Mouse (Mus musculus) embryonic facial prominence, embryonic 12.5 days (tissue): ENCODE results near the gene Blm. TPM values are rescaled to one million over a fixed set of nuclear protein-coding genes. Genes with fewer than 3 reads are reported as not detected.

ENCODE experiments used
- ATAC-seq: fragments of 200-750 bp; cut with Nextera tagmentation; 2 replicates; pipeline ENCODE4 v1.8.0; 2017; ENCODE audit not compliant: insufficient number of reproducible peaks, insufficient read depth, low FRiP score, low TSS enrichment
- H3K27ac ChIP-seq: fragments of 300-500 bp; sonication (generic); 2 replicates; pipeline ENCODE4 v1.5.1; 2016; ENCODE audit warnings: mild to moderate bottlenecking
- H3K27me3 ChIP-seq: fragments of 300-500 bp; sonication (generic); 2 replicates; pipeline ENCODE4 v1.6.1; 2016; ENCODE audit warnings: mild to moderate bottlenecking, moderate library complexity
- H3K36me3 ChIP-seq: fragments of 300-500 bp; sonication (generic); 2 replicates; pipeline ENCODE4 v1.6.1; 2016; ENCODE audit warnings: mild to moderate bottlenecking
- H3K4me1 ChIP-seq: fragments of 300-500 bp; sonication (generic); 2 replicates; pipeline ENCODE4 v1.6.1; 2016
- H3K4me2 ChIP-seq: fragments of 300-500 bp; sonication (generic); replicated peaks from 2 replicates; pipeline ENCODE4 v1.6.1; 2016; ENCODE audit warnings: mild to moderate bottlenecking, moderate library complexity
- H3K4me3 ChIP-seq: fragments of 300-500 bp; sonication (generic); 2 replicates; pipeline ENCODE4 v1.5.1; 2016; ENCODE audit warnings: mild to moderate bottlenecking
- H3K9ac ChIP-seq: fragments of 300-500 bp; sonication (generic); 2 replicates; pipeline ENCODE4 v1.6.1; 2016; ENCODE audit warnings: mild to moderate bottlenecking, moderate library complexity
- H3K9me3 ChIP-seq: fragments of 300-500 bp; sonication (generic); 2 replicates; pipeline ENCODE4 v1.6.1; 2016; ENCODE audit warnings: mild to moderate bottlenecking, moderate library complexity
- WGBS: fragments of 180-500 bp; shearing (Covaris S2); methylation state at CpG from one replicate; pipeline ENCODE4 v1.1.7; 2016; 5-methylcytosine and 5-hydroxymethylcytosine counted together
- polyA plus RNA-seq: library from polyadenylated mRNA; unstranded; fragments of >200 nt; fragmentation: Nextera tagmentation; extraction: Ambion mirVana; gene quantifications from 2 replicates; pipeline ENCODE4 v1.2.1, GENCODE M21; 2016

The Blm gene
- polyA plus RNA-seq: 36.2 and 37.6 TPM in 2 replicates

DNA sequence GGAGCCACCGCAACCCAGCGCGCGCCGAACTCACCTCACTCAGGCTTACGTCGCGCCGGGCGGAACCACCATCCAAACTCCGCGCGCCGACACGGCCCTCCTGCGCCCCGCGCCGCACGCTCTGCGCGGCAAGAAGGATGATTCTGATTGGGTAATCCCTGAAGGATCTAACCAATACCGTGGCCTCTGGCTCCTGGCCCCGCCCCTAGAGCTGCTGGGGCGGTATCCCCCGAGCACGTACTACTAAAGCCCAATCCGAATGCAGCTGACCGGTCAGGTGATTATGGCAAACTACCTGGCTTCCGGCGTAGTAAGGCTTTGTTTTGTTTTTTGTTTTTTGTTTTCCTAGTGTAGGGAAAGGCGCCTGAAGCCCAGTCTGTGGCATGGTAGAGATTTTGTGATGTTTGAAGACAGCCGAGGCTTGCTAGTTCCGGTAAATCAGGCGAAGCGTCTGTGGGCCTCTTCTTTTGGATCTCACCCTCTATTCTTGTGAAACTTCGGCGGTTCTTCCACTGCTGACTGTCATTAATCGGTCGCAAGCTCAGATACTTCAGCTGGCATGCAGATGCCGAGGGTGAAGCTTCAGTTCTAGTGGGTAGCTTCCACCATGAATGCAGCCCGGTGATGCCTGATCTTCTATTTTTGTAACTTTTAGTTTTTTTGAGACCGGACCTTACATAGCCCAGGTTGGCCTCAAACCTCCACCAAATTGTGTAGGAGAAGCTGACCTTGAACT, at the start of gene Blm:
Gene Blm, minus strand, starts transcription at position 111 of the 736 bp plus-strand sequence.
- Histone ChIP-seq H3K4me2 (peak within 1 kb of the TSS; percentile 95), H3K27me3 (no peaks in the 10 kb centered on the region), H3K4me1 (peaks cover 14% of the 10 kb centered on the region), H3K9ac (peak within 1 kb of the TSS; percentile 74), H3K27ac (peak within 1 kb of the TSS; percentile 75), H3K36me3 (no peaks in the 10 kb centered on the region), H3K4me3 (peak within 1 kb of the TSS; percentile 56), H3K9me3 (no peaks in the 10 kb centered on the region)
- under 1% methylated on average over 43 of the region's 43 CpGs for WGBS
- peak; percentile 99 for ATAC-seq

- Histone ChIP-seq H3K9ac (no peak overlapping the region), H3K4me2 (no peak overlapping the region), H3K36me3 (peaks cover 6% of the 10 kb centered on the region), H3K4me3 (no peak overlapping the region), H3K27ac (no peak overlapping the region), H3K27me3 (0 out of 2 replicates have a peak, but pooled peaks cover 7% of the 10 kb centered on the region), H3K9me3 (no peaks in the 10 kb centered on the region), H3K4me1 (peaks cover 18% of the 10 kb centered on the region)
- 39% methylated on average over 6 of the region's 6 CpGs for WGBS
- no peak for ATAC-seq
Observed at GRCm38 (mm10) chr7:80583981-80584380, 49.1 kb upstream of the Blm start.

GRCm38 (mm10) chr7:80582821-80583451, 48.0 kb upstream of the Blm start:
- no peaks in the 10 kb centered on the region for H3K9me3 ChIP-seq
- 0 out of 2 replicates have a peak, but pooled peaks cover 4% of the 10 kb centered on the region for H3K27me3 ChIP-seq
- no peak overlapping the region for H3K4me2 ChIP-seq
- H3K36me3 ChIP-seq: no peaks in the 10 kb centered on the region
- no peak overlapping the region for H3K4me3 ChIP-seq
- WGBS: 72% methylated on average over 20 of the region's 20 CpGs
- H3K9ac ChIP-seq: no peak overlapping the region
- no peak overlapping the region for H3K27ac ChIP-seq
- ATAC-seq: no peak
- peaks cover 17% of the 10 kb centered on the region for H3K4me1 ChIP-seq

- no peak overlapping the region for H3K9ac ChIP-seq
- H3K9me3 ChIP-seq: no peaks in the 10 kb centered on the region
- no peaks in the 10 kb centered on the region for H3K36me3 ChIP-seq
- 0 out of 2 replicates have a peak, but pooled peaks cover 3% of the 10 kb centered on the region for H3K4me1 ChIP-seq
- no peak overlapping the region for H3K27ac ChIP-seq
- 33% methylated on average over 6 of the region's 6 CpGs for WGBS
- ATAC-seq: no peak
- peaks cover 4% of the 10 kb centered on the region; the same call in 1 of the 2 replicates for H3K27me3 ChIP-seq
- no peak overlapping the region for H3K4me3 ChIP-seq
- no peak overlapping the region for H3K4me2 ChIP-seq
Observed at GRCm38 (mm10) chr7:80580368-80580767, 45.4 kb upstream of the Blm start.

DNA sequence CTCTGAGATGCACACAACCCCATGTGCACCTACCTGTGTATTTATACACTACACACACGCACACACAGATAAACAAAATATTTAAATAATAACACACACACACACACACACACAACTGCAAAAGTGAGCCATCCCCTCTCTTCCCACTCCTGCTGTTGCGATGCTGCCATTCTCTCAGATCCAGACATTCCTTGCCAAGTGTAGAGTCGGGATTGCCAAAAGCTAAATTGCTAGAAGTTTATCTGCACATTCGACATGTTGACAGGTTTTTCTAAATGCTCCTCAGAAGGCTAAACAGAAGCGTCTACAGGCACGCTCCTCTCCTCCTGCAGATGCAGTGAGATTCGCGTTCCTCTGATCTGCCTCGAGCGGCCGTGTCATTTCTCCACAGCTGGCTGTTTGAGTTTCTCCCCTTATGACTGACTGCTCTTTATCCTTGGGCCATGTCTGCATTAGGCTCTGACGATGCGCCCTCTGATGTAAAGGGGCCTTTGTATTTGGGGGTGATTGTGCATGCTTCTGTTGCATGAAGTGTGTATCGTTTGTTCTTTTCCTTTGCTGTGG, 42.6 kb upstream of the Blm start:
- Histone ChIP-seq H3K4me3 (no peak overlapping the region), H3K9ac (no peak overlapping the region), H3K27ac (no peak overlapping the region), H3K36me3 (no peaks in the 10 kb centered on the region), H3K9me3 (no peaks in the 10 kb centered on the region), H3K4me2 (no peak overlapping the region), H3K27me3 (peaks cover 4% of the 10 kb centered on the region; the same call in 1 of the 2 replicates), H3K4me1 (no peaks in the 10 kb centered on the region)
- no peak for ATAC-seq
- 40% methylated on average over 14 of the region's 14 CpGs for WGBS

DNA sequence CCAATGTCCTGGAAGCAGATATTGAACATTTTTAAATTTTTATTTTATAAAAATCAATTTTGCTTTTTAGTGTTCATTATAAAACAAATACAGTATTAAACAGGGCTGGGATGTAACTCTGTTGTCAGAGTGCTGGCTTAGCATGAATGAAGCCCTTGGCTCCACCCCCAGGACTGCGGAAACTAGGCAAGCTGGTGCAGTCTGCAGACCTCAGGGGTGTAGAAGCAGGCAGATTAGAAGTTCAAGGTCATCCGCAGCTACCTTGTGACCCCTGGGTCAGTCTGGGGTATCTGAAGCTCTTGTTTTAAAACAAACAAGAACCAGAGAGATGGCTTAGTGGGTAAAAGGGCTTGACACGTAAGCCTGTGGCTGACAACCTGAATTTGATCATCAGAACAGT, 41.7 kb upstream of the Blm start:
- no peak overlapping the region for H3K9ac ChIP-seq
- ATAC-seq: no peak

GRCm38 (mm10) chr7:80575750-80576149, 40.8 kb upstream of the Blm start:
- Histone ChIP-seq H3K9me3 (no peaks in the 10 kb centered on the region), H3K27ac (no peak overlapping the region), H3K4me2 (no peak overlapping the region), H3K4me1 (peaks cover 1% of the 10 kb centered on the region; the same call in 1 of the 2 replicates), H3K36me3 (no peaks in the 10 kb centered on the region), H3K27me3 (peaks cover 4% of the 10 kb centered on the region; the same call in 1 of the 2 replicates), H3K9ac (no peak overlapping the region), H3K4me3 (no peak overlapping the region)
- WGBS: 71% methylated on average over 9 of the region's 9 CpGs
- no peak for ATAC-seq

More for the DNA sequence above, 41.7 kb upstream of the Blm start:
- H3K9me3 ChIP-seq: no peaks in the 10 kb centered on the region
- no peaks in the 10 kb centered on the region for H3K36me3 ChIP-seq
- no peak overlapping the region for H3K4me2 ChIP-seq
- H3K4me1 ChIP-seq: no peaks in the 10 kb centered on the region
- no peak overlapping the region for H3K4me3 ChIP-seq
- H3K27me3 ChIP-seq: peaks cover 4% of the 10 kb centered on the region; the same call in 1 of the 2 replicates
- 63% methylated on average over 3 of the region's 3 CpGs for WGBS
- no peak overlapping the region for H3K27ac ChIP-seq

- WGBS: 62% methylated on average over 3 of the region's 3 CpGs
- Histone ChIP-seq H3K9ac (no peak overlapping the region), H3K4me2 (no peak overlapping the region), H3K4me1 (peaks cover 4% of the 10 kb centered on the region; the same call in 1 of the 2 replicates), H3K27ac (no peak overlapping the region), H3K4me3 (no peak overlapping the region), H3K27me3 (no peaks in the 10 kb centered on the region; the same call in 1 of the 2 replicates), H3K36me3 (no peaks in the 10 kb centered on the region), H3K9me3 (no peaks in the 10 kb centered on the region)
- ATAC-seq: no peak
Observed at GRCm38 (mm10) chr7:80573076-80573475, 38.2 kb upstream of the Blm start.

GRCm38 (mm10) chr7:80567982-80568381, 33.1 kb upstream of the Blm start:
- Histone ChIP-seq H3K4me3 (no peak overlapping the region), H3K27me3 (no peaks in the 10 kb centered on the region), H3K27ac (no peak overlapping the region), H3K9ac (no peak overlapping the region), H3K36me3 (no peaks in the 10 kb centered on the region), H3K4me2 (no peak overlapping the region), H3K4me1 (peaks cover 4% of the 10 kb centered on the region; the same call in 1 of the 2 replicates), H3K9me3 (no peaks in the 10 kb centered on the region)
- no peak for ATAC-seq
- 80% methylated on average over 8 of the region's 8 CpGs for WGBS

GRCm38 (mm10) chr7:80561931-80562330, 27.0 kb upstream of the Blm start:
- Histone ChIP-seq H3K4me2 (no peak overlapping the region), H3K27me3 (no peaks in the 10 kb centered on the region), H3K9ac (no peak overlapping the region), H3K4me3 (no peak overlapping the region), H3K4me1 (peaks cover 3% of the 10 kb centered on the region; the same call in 1 of the 2 replicates), H3K9me3 (no peaks in the 10 kb centered on the region), H3K36me3 (no peaks in the 10 kb centered on the region), H3K27ac (0 out of 2 replicates have a peak overlapping the region, but pooled peaks have one; percentile 36)
- 60% methylated on average over 5 of the region's 5 CpGs for WGBS
- ATAC-seq: no peak

DNA sequence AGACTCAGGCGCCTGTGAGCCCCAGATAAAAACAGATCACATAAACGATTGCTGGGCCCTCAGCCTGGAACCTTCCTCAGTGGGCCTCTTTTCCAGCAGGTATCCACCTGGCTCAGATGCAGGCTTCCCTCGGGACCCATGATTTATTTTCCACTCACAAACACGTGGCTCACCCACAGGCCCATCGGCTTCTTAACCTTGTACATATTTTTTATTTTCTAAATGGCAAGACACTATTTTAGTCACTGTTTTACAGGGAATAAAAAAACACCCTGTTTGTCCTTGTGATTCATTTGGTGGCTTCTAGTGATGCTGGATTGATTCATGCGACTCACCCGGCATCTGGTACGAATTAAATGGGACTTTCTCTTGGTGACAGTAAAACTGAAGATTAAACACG, 26.4 kb upstream of the Blm start:
- Histone ChIP-seq H3K4me3 (no peak overlapping the region), H3K36me3 (no peaks in the 10 kb centered on the region), H3K9ac (no peak overlapping the region), H3K27ac (0 out of 2 replicates have a peak overlapping the region, but pooled peaks have one; percentile 36), H3K4me1 (peaks cover 3% of the 10 kb centered on the region; the same call in 1 of the 2 replicates), H3K4me2 (no peak overlapping the region), H3K27me3 (no peaks in the 10 kb centered on the region), H3K9me3 (no peaks in the 10 kb centered on the region)
- WGBS: 67% methylated on average over 9 of the region's 9 CpGs
- ATAC-seq: no peak
